Mouse (Mus musculus): Measurements from ENCODE around the gene Pex10. TPM values are rescaled to one million over a fixed set of nuclear protein-coding genes. Genes with fewer than 3 reads are reported as not detected.

The Pex10 gene
- polyA plus RNA-seq, 1 experiment from 2014 or later = 16.6 TPM

DNA sequence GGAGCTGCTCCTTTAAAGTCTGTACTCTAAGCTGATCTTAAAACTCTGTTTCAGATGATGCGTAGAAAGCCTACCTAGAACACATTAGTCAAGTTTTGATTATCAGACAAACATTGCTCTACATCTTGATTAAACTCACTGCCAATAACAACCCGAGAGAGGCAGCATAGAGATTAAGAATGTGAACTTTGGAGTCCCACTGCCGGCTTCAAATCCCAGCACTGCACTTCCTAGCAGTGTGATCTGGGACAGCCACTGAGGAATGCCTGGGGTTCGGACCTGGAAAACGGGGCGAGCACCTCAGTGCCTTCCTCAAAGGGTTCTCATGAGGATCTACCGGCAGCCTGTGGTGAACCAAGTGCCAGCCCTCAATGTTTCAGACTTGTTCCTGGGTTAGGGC is 17.5 kb downstream of the Pex10 start:
- WGBS = 82% methylated on average over 7 of the region's 7 CpGs
- no peaks in the 10 kb centered on the region for H3K9me3 ChIP-seq
- peak overlapping the region; percentile 87 for H3K4me2 ChIP-seq
- peak overlapping the region; percentile 91 for H3K9ac ChIP-seq
- H3K4me3 ChIP-seq = peak overlapping the region; percentile 70; the same call in 1 of the 2 replicates
- H3K4me1 ChIP-seq = peaks cover 41% of the 10 kb centered on the region
- H3K27ac ChIP-seq (replicated peaks) = no peak overlapping the region
- ATAC-seq (ENCODE audit: extremely low read depth, insufficient number of reproducible peaks, low FRiP score, low TSS enrichment) = no peak
- H3K27me3 ChIP-seq (replicated peaks) = no peaks in the 10 kb centered on the region
- H3K36me3 ChIP-seq = peaks cover 44% of the 10 kb centered on the region

DNA sequence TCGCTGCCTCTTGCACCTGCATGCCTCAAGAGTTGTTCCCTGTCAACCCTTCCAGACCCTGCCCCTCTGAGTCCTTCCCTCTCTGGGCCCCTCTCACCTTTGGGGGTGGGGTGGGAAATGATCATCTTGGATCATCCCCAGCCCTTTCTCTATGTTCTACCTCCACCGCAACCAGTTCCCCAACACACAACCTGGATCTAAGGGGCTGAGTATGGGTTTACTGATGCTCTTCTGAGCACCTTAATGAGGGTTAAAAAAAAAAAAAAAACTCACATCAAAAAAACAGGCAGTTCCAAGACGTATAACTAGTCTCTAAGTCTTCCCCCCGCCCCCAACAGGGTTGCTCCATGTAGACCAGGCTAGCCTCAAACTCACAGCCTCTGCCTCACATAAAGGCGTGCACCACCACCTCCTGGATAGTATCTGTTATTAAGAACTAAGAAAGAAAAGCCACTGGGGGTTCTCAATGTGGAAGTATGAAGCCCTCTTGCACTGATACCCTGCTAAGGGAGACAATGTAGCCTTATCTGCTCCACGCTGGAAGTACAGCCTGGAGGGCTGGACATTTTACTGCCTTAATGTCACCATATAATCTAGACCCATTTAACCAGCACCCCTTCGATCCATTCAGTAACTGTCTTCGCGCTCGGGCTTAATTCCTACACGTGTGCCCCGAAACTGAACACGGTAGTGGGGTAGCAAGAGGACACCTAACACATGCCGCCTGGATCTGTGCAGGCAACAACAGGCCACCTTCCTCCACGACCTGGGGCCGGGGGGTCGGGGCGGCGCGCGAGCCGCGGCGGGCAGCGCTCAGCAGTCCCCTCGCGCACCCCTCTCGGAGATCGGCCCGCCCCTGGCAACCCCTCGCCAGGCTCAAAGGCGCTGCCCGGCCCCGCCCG is 18.6 kb downstream of the Pex10 start:
- no peaks in the 10 kb centered on the region for H3K27me3 ChIP-seq (replicated peaks)
- ATAC-seq (ENCODE audit: extremely low read depth, insufficient number of reproducible peaks, low FRiP score, low TSS enrichment) = no peak
- peak overlapping the region; percentile 90 for H3K27ac ChIP-seq (replicated peaks)
- H3K4me2 ChIP-seq = peak overlapping the region; percentile 87
- 4% methylated on average over 35 of the region's 35 CpGs for WGBS
- peaks cover 40% of the 10 kb centered on the region for H3K36me3 ChIP-seq
- H3K4me3 ChIP-seq = peak overlapping the region; percentile 70
- peak overlapping the region; percentile 91 for H3K9ac ChIP-seq
- H3K4me1 ChIP-seq = peaks cover 41% of the 10 kb centered on the region
- no peaks in the 10 kb centered on the region for H3K9me3 ChIP-seq

DNA sequence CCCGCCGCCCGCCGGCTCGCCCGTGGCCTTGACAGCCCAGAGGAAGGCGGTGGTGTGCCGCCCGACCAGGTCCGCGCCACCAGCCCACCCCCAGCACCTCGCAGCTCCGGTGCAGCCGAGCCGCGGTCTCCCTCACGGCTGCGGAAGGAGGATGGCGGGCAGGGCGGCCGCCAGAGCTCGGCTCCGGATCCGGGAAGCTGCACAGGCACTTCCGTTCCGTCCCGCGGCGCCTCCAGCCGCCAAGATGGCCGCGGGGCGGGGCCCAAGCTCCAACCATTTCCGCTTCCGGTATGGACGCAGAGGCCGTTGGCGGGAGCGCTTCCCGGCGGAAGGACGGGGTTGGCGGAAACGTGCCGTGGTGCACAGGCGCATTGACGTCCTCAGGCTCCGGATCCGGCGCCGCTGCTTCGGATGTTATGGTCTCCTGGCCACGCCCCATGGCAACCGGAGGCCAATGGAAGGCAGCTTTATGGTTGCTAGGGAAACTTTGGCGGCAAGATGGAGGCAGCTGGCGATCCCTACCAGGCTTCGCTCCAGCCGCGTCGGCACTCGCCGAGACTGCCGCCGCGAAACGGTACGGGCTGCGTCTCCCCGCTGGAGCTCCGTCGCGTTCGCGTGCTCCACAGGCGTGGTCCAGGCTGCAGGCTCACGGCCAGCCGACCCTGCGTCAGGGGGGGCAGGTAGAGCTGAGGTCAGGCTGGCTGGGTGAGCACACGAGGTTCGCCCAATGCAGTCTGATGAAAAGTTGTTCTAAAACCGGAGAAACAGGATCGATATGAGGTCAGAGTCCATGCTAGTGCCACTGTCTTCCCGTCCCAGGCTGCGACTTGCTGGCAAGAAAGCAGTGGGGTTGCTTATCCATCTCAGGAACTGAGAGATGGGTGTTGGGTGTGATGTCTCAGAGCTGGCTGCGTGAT is 19.6 kb downstream of the Pex10 start, which contains the start of the genes Rer1 and Morn1:
Gene Rer1 (minus strand): TSS at position 275 of the 917 bp plus-strand sequence.
Gene Morn1 (plus strand): TSS at position 470 of the 917 bp plus-strand sequence.
- H3K4me2 ChIP-seq = peak within 1 kb of the TSS; percentile 87
- peak within 1 kb of the TSS; percentile 91 for H3K9ac ChIP-seq
- H3K36me3 ChIP-seq = peaks cover 39% of the 10 kb centered on the region
- H3K27ac ChIP-seq (replicated peaks) = peak within 1 kb of the TSS; percentile 90
- peak within 1 kb of the TSS; percentile 70 for H3K4me3 ChIP-seq
- under 1% methylated on average over 85 of the region's 85 CpGs for WGBS
- H3K9me3 ChIP-seq = no peaks in the 10 kb centered on the region
- ATAC-seq (ENCODE audit: extremely low read depth, insufficient number of reproducible peaks, low FRiP score, low TSS enrichment) = peak; percentile 92
- peaks cover 41% of the 10 kb centered on the region for H3K4me1 ChIP-seq
- no peaks in the 10 kb centered on the region for H3K27me3 ChIP-seq (replicated peaks)

DNA sequence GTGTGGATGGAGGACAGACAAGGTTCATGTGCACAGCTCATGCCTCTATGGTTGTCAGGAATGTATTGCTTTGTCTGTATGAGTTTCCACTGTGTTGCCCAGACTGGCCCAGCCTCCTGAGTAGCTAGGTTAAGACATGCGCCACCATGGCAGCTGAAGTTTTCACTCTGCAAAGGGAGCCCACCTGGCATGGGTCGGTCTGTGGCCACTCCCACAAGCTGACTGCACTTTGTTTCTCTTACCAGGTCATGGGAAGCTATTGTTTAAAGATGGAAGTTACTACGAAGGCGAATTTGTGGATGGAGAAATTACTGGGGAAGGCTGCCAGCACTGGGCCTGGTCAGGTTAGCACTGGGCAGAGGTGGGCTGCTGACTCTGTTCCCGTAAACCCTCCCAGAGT is 22.4 kb downstream of the Pex10 start:
- no peak overlapping the region for H3K27ac ChIP-seq (replicated peaks)
- 86% methylated on average over 5 of the region's 5 CpGs for WGBS

DNA sequence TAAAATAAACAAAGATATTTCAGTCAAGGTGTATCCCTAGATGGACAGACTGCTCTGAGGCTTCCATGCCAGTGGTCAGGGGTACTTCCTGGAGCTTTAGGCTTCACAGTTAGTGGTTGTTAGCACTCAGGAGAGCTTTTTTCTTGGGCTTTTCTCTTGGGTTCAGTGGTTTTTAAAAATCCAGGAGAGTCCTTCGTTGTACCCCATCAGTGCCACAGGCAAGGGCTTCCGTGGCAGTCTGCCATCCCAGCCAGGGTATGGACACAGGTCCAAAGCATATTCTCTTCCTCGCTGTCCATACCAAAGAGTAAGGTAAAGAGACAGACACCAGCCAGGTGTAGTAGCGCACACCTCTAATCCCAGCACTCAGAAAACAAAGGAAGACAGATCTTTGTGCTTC is 23.3 kb downstream of the Pex10 start:
- peaks cover 16% of the 10 kb centered on the region for H3K36me3 ChIP-seq
- 79% methylated on average over 4 of the region's 4 CpGs for WGBS
- no peaks in the 10 kb centered on the region for H3K9me3 ChIP-seq
- no peak overlapping the region for H3K9ac ChIP-seq
- H3K4me2 ChIP-seq = no peak overlapping the region
- H3K4me3 ChIP-seq = no peak overlapping the region
- H3K27ac ChIP-seq (replicated peaks) = no peak overlapping the region
- ATAC-seq (ENCODE audit: extremely low read depth, insufficient number of reproducible peaks, low FRiP score, low TSS enrichment) = no peak
- peaks cover 17% of the 10 kb centered on the region for H3K4me1 ChIP-seq
- H3K27me3 ChIP-seq (replicated peaks) = no peaks in the 10 kb centered on the region

More for the DNA sequence above, 22.4 kb downstream of the Pex10 start:
- Histone ChIP-seq H3K9me3 (no peaks in the 10 kb centered on the region), H3K36me3 (peaks cover 16% of the 10 kb centered on the region), H3K4me1 (peaks cover 22% of the 10 kb centered on the region), H3K9ac (no peak overlapping the region), H3K27me3 (replicated peaks) (no peaks in the 10 kb centered on the region), H3K4me2 (no peak overlapping the region), H3K4me3 (no peak overlapping the region)
- ATAC-seq (ENCODE audit: extremely low read depth, insufficient number of reproducible peaks, low FRiP score, low TSS enrichment) = no peak

DNA sequence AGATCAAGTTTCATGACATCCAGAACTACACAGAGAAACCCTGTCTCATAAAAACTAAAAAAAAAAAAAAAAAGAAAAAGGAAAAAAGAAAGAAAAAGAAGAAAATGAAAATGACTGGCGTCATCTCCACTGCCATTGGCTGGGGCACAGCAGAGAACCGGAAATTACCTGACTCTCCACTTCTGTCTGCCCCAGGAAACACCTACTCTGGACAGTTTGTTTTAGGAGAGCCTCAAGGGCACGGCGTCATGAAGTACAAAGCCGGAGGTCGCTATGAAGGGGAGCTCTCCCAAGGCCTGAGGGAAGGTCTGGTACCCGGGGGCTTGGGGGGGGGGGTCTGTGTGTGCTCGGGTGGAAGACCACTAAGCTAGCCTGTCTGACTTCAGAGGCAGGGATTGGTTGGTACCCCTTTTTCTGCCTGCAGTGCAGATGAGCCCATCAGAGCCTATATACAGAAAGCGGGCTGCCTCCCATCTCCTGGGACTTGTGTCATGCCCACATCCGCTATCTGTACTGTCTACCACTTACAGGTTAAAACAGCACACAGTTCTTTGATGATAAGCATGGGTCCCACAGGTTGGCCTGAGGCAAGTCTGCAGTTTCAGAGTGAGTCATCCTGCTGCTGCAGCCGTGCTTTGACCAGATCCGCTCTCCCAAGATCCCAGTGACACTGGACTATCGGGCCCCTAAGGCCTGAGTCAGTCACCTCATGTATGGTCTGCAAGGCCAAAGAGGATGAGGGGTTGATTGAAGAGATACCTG is 24.1 kb downstream of the Pex10 start:
- no peaks in the 10 kb centered on the region for H3K9me3 ChIP-seq
- no peak overlapping the region for H3K4me3 ChIP-seq
- no peak overlapping the region for H3K27ac ChIP-seq (replicated peaks)
- no peak overlapping the region for H3K4me2 ChIP-seq
- H3K4me1 ChIP-seq = peaks cover 16% of the 10 kb centered on the region
- 84% methylated on average over 13 of the region's 13 CpGs for WGBS
- H3K27me3 ChIP-seq (replicated peaks) = no peaks in the 10 kb centered on the region
- peaks cover 16% of the 10 kb centered on the region for H3K36me3 ChIP-seq
- no peak overlapping the region for H3K9ac ChIP-seq
- ATAC-seq (ENCODE audit: extremely low read depth, insufficient number of reproducible peaks, low FRiP score, low TSS enrichment) = no peak

DNA sequence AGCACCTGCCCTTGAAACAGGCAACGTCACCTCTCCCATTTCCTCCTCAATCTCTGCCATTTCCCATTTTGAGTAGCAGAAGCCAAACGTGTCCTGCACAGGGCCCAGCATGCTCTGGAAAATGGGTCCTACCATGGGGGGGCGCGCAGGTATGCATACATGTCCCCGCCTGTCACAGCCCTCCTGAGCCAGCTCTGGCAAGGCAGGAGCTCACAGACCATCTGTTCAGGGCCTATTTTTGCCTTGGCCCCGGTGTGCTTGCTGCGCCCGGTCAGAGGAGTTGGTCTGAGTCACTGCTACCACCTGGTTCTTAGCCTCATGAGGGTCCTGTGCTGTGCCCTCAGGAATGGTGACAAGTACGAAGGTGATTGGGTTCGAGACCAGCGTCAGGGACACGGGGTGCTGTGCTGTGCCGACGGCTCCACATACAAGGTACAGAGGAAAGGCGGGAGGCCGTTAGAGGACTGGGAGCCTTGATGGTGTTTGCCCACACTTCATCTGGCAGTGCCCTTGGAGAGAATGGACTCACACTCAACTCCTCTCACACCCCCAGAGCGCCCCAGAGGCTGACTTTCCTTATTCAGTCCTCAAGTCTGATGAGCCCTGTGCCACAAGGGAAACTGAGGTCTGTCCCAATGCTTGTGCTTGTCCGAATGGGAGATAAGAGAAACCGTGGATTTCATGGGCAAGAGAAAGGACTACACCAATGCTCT is 26.1 kb downstream of the Pex10 start:
- H3K4me2 ChIP-seq = no peak overlapping the region
- no peaks in the 10 kb centered on the region for H3K9me3 ChIP-seq
- no peak overlapping the region for H3K27ac ChIP-seq (replicated peaks)
- H3K4me3 ChIP-seq = no peak overlapping the region
- no peak overlapping the region; the same call in 1 of the 2 replicates for H3K9ac ChIP-seq
- no peaks in the 10 kb centered on the region for H3K27me3 ChIP-seq (replicated peaks)
- 82% methylated on average over 19 of the region's 19 CpGs for WGBS
- no peak for ATAC-seq (ENCODE audit: extremely low read depth, insufficient number of reproducible peaks, low FRiP score, low TSS enrichment)
- H3K4me1 ChIP-seq = peaks cover 7% of the 10 kb centered on the region; the same call in 1 of the 2 replicates
- H3K36me3 ChIP-seq = peaks cover 16% of the 10 kb centered on the region

DNA sequence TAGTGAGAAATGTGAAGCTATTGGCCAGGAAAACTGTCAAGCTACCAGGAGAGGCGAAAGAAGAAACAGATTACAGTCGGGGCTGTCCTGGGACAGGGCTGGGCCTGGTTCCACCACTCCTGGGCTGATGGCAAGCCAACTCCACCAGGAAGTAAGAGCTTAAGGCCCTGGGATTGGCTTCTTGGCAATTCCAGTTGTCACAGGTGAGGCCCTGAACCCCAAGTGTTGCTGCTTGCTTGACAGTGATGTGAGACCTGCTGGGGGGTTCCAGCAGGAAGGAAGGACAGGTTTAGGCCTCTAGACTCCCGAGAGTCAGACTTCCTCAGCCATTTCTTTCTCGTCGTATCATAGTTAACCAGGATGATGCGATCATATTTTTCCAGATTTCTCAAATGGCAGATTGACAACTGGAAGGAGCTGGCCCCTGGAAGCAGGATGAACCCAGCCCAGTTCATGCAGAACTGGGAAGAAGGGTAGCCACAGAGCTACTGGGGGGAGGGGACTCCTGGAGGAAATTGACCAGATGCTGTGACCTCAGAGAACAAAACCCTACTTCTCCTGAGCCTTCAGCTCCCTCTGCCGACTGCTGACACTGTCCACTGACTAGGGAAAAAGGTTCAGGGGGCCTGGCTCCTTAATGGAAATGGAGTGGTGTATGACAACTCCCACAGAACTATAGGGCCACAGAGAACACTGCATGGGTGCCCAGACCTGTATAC is 26.8 kb downstream of the Pex10 start:
- peaks cover 10% of the 10 kb centered on the region; the same call in 1 of the 2 replicates for H3K4me1 ChIP-seq
- H3K9me3 ChIP-seq = no peaks in the 10 kb centered on the region
- H3K4me3 ChIP-seq = no peak overlapping the region
- no peak overlapping the region for H3K27ac ChIP-seq (replicated peaks)
- WGBS = 74% methylated on average over 7 of the region's 7 CpGs
- ATAC-seq (ENCODE audit: extremely low read depth, insufficient number of reproducible peaks, low FRiP score, low TSS enrichment) = no peak
- no peak overlapping the region for H3K4me2 ChIP-seq
- no peaks in the 10 kb centered on the region for H3K27me3 ChIP-seq (replicated peaks)
- peaks cover 16% of the 10 kb centered on the region for H3K36me3 ChIP-seq
- H3K9ac ChIP-seq = no peak overlapping the region; the same call in 1 of the 2 replicates

DNA sequence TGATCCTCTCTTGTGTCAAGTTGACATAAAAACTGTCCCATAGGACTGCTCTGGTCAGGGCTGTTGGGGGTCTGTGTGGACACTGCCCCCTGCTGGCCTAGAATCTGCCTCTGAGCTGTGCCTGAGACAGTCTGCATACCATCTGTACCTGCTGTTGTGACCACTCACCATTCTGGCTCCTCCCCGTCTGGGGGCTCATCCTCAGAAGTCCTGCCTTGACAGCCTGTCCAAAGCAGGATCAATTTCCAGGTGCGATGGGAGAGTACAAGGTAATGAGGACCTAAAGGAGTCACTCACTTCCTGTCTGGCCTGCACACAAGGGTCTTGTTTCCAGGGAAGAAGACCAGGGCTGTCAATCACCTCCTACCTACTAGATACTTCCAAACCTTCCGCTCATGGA is 27.7 kb downstream of the Pex10 start:
- peaks cover 11% of the 10 kb centered on the region for H3K36me3 ChIP-seq
- H3K9ac ChIP-seq = peak overlapping the region; percentile 52; the same call in 1 of the 2 replicates
- H3K27ac ChIP-seq (replicated peaks) = no peak overlapping the region
- no peaks in the 10 kb centered on the region for H3K9me3 ChIP-seq
- H3K27me3 ChIP-seq (replicated peaks) = no peaks in the 10 kb centered on the region
- 63% methylated on average over 3 of the region's 3 CpGs for WGBS
- peaks cover 16% of the 10 kb centered on the region; the same call in 1 of the 2 replicates for H3K4me1 ChIP-seq
- H3K4me2 ChIP-seq = no peak overlapping the region
- ATAC-seq (ENCODE audit: extremely low read depth, insufficient number of reproducible peaks, low FRiP score, low TSS enrichment) = no peak
- no peak overlapping the region for H3K4me3 ChIP-seq
